Mouse (Mus musculus) embryo, embryonic 11 days (tissue): Measurements from ENCODE around the gene Mink1.
A peak's percentile ranks its signal among the peaks of the same experiment; 100 is the strongest.

Experiments
- DNase-seq: peaks from one replicate; pipeline ENCODE4 v3.0.0-alpha.2; 2015

The Mink1 gene

DNA sequence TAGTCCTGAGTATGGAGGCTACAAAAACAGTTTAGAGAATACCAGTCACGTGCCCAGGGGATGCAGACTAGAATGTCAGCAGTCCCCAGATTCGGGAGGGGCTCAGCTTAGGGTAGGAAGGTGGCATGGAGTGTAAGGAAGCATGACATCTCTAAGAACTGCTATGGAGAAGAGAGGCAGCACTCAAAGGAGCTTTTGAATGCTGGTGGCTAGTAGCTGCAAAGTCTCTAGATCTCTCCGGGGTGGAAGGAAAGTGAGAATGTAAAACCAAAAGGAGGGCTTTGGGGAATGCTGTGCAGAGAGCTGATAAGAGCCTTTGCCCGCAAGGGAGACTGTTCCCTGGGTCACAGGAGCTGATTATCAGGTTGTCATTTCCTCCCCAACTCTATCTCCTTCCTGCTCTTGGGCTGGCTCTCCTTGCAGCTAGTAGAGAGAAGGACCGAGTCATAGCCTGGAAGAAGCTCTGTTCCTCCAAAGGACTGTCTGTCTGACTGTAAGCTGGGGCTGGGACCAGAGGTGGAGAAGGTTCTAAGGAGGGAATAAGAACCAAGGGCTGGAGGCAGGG lies 76.1 kb downstream of the Mink1 start, which contains the start of gene Gp1ba:
TSS of gene Gp1ba (plus strand) at position 409 of the 565 bp plus-strand sequence.
- no peak for DNase-seq

DNA sequence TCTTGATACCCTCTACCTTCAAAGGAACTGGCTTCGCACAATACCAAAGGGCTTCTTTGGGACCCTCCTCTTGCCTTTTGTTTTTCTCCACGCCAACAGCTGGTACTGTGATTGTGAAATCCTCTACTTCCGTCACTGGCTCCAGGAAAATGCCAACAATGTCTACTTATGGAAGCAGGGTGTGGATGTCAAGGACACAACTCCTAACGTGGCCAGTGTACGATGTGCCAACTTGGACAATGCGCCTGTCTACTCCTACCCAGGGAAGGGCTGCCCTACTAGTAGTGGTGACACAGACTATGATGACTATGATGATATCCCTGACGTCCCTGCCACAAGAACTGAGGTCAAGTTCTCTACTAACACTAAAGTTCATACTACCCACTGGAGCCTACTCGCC lies 77.3 kb downstream of the Mink1 start:
- no peak for DNase-seq

DNA sequence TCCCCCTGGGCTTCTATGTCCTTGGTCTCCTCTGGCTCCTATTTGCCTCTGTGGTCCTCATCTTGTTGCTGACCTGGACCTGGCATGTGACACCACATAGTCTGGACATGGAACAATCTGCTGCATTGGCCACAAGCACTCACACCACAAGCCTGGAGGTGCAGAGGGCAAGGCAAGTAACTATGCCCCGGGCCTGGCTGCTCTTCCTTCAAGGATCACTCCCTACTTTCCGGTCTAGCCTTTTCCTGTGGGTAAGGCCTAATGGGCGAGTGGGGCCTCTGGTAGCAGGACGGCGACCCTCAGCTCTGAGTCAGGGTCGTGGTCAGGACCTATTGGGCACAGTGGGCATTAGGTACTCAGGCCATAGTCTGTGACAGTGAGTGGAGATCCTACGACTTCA lies 78.6 kb downstream of the Mink1 start:
- DNase-seq = no peak

DNA sequence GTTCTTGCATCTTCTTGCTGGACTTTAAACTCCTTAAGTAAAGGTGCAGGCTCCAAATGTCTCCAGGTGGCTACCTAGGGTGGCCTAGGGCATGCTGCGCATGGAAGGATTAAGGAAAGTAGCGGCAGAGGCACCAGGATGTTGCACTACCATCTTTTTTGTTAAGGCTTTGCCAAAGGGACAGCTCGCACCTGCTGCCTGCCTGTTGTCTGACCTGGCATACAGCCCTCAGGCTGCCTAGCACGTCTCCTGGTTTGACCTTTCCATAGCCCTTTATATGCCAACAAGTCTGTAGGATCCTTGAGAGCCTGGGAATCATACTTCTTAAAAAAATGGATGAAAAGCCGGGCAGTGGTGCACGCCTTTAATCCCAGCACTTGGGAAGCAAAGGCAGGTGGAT lies 80.4 kb downstream of the Mink1 start:
- DNase-seq = no peak

DNA sequence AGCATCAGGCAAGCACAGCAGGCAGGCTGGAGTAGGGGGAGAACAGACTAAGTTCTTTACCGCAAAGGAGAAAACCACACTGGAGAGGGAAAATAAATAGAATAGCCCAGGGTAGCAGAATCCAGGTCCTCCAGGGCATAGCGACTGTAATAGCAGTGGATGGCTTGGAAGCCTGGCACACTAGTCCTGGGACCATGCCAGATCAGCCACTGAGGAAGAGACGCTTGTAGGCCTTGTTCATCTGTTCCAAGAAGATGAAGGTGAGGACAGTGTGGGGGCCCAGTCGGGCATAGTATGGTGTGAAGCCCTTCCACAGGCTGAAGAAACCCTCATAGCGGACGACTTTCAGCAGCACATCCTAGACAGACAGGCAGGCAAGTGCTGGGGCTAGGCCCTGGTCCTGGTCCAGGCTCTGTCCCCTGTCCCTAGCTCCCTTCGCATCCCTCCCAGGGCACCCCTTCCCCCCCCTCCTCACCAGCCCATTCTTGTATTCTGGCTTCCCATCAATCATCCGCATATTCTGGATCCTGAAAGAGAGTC lies 82.0 kb downstream of the Mink1 start:
- DNase-seq = no peak

DNA sequence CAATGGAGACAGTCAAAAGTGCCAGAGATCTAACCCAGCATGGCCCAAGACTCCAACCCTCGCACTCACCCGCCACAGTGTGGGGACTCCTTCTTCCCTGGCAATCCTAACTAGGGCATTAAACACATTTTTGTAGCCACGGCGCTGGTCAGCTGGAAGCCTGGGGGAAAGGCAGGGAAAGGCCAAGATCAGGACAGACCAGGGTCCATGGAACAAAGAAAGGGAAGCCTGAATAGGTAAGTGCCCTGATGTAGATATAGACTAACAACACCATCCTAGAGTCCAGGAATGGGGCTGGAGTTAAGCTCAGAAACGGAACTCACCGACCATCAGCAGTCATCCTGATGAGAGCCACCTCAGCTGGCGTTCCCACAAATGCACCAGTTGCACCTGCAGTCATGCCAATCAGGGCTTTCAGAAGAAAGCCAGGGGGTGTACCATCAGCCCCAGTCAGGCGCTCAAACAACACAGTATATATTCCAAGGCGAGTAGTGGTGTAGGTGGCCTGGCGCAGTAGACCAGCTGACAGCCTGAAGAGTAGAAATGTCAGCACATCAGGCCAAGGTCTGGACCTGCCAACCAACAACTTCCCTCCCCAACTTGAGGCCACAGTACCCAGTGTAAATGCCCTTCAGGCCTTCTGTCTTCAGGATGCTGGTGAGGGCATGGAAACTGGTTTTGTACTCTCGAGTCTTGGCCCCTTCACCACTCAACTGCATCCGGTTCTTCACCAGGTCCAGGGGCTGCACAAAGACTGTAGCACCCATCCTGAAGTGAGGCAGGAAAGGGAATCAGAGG lies 83.0 kb downstream of the Mink1 start:
- no peak for DNase-seq

DNA sequence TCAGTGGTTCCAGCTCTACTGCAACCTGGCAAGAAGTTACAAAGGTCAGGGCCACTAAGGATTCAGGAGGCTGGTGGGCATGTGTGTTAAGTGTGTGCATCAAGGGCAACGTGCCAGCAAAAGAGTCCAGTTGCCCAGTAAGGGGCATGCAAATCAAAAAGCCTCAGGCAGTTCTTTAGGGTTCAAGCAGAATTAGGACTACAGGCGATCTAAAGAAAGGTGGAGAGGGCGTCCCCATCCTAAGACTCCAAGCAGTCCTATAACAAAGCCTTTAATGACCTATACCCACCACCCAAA lies 83.5 kb downstream of the Mink1 start:
- DNase-seq = no peak

DNA sequence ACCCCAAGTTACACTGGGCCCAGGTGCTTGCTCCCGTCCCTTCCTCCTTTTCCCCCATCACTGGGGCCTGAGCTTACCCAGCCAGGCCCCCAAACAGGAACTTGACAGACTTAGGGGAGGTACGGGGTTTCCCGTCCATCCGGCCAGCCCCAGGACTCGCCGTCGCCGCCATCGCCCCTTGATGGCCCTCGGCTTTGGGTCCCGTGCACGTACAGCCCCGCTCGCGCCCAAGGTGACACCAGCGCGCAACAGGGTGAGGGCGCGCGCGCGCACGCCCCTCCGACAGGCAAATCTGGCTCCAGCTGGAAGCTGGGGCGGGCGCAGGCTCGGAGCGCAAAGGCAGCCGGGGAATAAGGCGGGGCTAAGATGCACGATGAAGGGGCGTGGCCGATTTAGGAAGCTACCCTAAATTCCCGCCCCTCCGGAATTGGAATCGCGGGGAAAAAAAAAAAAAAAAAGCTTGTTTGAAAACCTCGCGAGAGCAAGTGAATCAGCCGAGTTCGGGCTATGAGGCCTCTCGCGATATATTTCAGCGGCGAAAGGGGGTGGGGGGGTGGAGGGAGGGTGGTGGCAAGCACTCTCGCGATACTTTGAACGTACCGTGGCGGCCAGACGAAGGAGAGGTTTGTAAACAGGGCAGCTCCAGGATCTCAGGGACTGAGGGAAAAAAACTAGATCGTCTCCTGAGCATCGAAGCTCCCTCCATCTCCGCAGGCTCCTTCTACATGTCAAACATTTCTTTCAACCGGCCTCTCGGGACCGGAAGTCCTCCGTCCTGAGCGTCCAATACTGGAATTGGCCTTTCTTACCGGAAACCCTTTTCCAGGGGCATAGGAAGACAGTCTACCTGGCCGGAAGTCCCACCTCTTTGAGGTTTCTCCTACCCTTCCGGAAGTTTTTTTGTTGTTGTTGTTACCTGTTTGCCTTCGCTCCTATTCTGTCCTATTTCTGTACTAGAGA lies 84.3 kb downstream of the Mink1 start, which contains the start of the genes Rnf167 and Slc25a11:
TSS of gene Rnf167 (plus strand) at position 545 of the 960 bp plus-strand sequence.
TSS of gene Slc25a11 (minus strand) at position 789 of the 960 bp plus-strand sequence.
- DNase-seq = peak; percentile 100

DNA sequence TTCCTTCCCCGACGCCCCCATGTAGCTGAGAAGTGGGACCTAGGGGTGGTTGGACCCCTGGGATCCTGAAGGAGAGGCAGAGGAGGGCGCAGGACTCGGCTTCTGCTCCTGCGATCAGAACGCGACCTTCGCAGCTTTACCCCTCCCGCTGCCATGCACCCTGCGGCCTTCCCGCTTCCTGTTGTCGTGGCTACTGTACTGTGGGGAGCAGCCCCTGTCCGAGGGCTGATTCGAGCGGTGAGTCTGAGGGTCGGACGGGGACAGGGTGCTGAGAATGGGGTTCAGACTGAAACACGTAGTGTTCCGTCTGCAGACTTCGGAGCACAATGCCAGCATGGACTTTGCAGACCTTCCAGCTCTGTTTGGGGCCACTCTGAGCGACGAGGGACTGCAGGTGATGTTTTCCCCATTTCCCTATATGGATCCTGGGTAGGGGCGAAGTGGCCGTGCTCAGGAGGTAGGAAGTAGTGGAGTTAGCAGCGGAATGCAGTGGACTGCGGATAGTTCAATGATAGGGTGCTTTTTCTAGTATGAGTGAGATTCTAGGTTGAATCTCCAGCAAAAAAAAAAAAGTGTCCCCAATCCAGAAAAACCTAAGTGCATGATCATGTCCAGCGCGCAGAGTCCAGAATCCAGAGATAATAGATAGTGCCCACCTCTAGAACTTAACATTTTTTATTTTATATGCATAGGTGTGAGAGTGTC lies 85.2 kb downstream of the Mink1 start:
- DNase-seq = peak; percentile 25

DNA sequence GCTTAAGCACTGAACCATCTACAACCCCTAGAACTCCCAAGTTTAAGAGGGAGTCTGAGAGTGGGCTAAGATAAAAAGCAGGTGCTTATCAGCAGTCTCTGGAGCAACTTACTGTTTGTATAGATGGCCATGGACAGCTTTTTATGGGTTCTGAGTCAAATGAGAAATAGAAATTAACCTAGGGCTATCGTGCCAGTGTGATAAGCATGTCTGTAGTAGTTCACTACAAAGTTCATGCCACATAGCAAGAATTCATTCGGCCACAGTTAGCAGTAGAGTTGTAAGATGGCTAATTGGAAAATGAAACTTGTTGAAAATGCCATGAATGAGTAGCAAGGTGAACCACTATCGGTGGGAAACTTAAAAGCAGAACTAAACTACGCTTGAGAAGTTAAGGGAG lies 85.8 kb downstream of the Mink1 start:
- DNase-seq = no peak

DNA sequence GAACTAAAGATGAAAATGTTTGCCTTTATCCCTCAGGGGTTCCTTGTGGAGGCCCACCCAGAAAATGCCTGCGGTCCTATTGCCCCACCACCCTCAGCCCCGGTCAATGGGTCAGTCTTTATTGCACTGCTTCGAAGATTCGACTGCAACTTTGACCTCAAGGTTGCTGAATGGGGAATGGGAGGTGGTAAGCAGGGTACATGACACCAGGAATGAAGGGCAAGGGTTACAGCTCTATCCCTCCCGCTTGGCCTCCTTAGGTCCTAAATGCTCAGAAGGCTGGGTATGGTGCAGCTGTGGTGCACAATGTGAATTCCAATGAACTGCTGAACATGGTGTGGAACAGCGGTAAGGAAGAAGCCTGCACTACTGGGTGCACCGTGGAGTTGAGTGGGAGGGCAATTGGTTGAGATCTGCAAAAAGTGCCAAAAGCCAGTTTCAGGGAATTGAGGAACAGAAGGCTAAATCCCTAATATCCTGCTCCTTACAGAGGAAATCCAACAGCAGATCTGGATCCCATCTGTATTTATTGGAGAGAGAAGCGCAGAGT lies 86.6 kb downstream of the Mink1 start:
- no peak for DNase-seq

DNA sequence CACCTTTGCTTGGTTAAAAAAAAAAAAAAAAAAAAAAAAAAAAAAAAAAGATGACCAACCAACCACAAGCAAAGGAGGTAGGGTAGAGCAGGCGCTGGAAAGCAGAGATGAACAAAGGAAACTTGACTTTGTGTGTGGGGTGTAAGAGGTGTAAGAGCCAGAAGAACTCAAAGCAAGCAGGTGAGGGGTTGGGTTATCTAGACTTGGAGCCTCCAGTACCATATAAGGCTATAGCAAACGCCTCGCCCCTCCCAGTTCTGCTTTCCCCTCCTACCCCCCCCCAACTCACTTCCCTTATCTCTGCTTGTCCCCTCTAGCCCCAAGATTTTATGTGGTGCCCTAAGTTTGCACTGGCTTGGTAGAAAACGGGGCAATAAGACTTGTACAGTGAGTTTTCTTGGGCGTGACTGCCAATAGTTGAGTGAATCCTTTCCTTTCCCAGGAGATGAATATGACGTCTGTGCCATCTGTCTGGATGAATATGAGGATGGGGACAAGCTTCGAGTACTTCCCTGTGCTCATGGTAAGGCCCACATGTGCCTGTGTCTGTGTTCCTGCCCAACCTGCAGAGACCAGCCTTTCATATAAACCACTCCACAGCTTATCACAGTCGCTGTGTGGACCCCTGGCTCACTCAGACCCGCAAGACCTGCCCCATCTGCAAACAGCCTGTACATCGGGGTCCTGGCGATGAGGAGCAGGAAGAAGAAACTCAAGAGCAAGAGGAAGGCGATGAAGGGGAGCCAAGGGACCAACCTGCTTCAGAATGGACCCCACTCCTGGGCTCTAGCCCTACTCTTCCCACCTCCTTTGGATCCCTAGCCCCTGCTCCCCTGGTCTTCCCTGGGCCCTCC lies 87.9 kb downstream of the Mink1 start:
- no peak for DNase-seq

DNA sequence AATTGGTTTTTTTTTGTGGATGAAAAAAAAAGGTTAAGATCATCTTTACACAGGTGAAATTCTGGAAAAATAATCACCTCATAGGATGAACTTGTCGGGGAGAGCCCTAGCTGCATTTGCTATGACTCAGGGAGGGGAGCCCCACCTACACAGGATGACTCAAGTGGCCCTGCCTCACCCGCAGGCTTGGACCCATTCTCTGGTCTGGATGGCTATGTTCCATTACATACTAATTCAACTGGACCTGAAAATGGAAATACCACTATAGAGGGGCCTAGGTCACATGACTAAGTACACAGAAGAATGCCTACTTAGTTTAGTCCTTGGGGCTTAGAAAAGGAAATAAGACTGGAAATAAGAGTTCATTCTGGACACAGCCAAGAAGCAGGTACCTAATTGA lies 88.7 kb downstream of the Mink1 start:
- DNase-seq = no peak

DNA sequence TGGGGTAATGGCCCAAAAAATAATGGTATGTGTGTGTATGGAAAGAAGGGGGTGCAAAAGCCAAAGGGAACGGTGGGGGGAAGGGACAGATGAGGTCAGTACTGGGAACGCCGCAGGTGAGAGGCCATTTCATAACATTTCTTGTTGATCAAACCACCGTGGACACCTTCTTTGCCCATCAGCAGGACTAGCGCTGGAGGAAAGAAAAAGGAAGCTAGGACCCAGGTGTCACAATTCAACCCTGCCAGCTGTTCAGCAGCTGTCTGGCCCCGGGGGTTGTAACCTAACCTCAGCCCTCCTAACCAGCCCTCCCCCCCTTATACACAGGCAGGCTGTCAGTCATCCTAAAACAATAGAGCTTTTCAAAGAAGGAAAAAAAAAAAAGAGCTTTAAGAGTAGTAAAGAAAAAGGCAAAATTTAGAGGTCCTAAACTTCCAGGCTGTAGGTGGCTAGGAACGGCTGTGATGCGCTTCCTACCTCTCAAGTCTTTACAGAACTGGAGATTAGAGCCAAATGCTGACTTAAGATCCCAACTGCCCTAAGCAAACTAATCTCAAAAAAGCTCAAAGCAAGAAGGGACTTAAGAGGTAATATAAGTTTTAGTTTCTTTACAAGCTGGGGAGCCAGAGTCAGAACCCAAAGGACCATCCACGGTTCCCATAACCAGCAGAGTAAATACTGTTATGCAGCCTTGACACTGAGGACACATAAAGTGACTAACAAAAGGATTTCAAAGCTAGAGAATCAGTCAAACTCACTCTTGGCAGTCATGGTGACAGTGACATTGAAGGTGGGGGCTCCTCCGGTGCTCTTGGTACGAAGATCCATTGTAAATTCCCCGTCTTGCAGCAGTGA lies 89.6 kb downstream of the Mink1 start:
- DNase-seq = peak; percentile 62

DNA sequence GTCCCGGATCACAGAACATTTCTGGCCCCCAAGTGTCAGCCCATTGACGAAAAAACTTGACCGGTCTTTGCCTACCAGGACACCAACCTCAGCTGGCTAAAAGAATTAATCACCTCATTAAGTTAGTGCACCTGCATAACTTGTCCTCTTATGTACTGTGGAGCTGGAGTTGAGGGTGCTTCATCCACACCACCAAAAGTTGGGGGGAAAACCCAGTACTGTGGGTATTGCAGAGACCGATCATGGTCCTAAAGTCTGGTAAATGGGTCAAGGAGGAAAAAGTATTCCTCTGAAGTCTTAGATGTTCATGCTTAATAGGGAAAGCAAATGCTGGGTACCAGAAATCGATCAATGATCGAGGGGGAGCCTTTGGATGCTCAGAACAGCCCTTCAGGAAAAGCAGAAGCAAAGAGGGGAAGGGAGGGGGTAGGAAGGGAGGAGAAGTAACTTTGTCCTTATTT lies 90.2 kb downstream of the Mink1 start:
- no peak for DNase-seq

DNA sequence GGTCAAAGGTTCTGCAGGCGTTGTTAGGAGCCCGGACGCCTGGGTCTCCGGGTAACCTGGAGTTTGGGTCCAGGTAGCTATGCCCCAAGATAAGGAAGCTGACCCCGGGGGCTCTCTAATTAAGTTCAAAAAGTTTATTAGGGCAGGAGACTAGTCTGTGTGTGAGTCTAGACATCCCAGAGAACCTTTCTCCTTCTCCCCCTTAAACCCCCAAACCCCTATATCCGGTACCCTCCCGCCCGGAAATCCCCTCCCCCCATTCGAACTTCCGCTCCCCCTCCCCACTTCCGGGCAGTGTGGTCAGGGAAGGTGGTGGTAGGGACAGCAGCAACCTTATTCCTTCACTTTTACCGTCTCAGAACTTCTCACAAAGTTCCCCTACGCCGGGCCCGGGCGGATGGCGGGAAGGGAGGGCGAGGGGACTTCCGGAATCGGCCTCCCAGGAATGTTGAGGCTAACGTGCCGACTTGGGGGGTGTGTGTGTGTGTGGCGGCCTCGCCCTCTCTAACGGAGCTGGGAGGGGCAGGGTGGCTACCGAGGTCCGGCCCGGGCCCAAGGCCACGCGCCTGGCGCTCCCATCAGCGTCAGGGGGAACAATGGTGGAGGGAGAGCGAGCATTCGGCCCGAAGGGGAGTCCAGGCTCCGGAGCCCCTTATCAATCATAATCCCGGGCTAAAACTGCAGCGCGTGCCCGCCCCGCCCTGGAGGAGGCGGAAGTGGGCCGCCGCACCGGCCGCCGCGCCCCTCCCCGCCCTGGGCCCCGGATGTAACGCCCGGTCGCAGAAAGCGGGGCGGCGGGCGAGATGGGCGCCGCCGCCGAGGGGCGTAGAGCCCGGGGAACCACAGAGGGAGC lies 90.9 kb downstream of the Mink1 start:
- DNase-seq = peak; percentile 85

DNA sequence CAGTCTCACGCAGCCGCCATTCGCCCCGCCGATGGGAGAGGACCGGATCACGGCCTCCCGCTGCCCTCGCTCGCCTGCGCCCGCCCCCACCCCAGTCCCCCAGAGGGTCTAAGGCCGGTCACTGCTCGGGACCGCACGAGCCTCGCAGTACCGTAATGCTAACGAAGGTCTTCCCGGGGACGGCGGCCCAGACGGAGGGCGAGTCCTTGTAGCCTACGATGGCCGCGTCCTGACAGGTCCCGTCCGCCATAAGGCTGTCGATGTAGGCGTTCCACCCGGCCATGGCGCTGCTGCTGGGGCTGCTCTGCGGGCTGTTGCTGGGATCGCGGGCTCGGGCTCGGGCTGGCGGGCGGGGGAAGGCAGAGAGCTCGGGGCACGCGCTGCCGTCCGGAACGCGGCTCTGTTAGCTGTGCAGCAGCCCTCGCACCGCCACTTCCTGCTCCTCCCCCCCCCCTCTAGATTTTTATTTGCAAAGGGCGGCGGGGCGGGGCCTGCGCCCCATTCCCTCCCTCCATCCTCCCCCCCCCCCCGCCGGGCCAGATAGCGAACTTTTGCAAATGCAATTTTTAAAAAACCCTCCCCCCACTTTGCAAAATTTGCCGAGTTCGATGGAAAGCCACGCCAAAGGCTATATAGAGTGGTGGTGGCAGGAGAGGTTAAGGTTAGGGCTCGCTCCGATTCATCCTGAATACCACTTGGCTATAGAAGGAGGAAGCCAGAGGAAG lies 91.7 kb downstream of the Mink1 start, which contains the start of gene Pfn1:
TSS of gene Pfn1 (minus strand) at position 447 of the 725 bp plus-strand sequence.
- DNase-seq = peak; percentile 92

DNA sequence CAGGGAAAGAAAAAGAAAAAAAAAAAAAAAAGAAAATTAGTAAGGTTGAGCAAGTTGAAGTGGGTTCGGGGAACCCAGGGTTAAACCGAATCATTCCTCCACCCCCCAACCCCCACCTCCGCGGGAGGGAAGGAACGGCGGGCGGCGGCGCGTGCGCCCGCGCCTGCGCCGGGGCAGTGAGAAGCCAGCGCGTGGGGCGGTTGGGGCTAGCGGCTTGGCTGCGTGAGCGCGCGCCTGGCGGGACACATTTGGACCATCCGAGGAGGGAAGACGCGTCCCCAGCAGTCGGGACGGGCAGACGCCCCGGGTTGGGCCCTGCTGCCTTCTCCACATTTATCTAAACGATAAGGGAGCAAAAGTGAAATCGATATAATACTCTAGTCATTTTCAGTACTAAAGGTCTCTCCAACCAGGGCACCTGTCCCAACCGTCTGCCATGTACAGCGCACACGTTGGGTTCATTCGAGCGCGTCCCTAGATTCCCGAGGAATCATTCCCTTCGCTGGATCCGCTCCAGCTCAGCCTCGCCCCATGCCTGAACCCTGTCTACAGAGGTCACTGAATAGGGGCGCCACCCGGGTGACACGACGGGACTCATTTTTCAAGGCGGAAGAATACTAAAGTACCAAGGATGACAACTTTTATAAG lies 92.4 kb downstream of the Mink1 start:
- DNase-seq = peak; percentile 94
